Mouse (Mus musculus) layer of hippocampus, adult 11-12 months (tissue): ENCODE data around the gene Gm12695.

ENCODE experiments used
- DNase-seq: peaks from one replicate; pipeline ENCODE4 v3.0.0; 2022; ENCODE audit warnings: low spot score

Gene Gm12695

DNA sequence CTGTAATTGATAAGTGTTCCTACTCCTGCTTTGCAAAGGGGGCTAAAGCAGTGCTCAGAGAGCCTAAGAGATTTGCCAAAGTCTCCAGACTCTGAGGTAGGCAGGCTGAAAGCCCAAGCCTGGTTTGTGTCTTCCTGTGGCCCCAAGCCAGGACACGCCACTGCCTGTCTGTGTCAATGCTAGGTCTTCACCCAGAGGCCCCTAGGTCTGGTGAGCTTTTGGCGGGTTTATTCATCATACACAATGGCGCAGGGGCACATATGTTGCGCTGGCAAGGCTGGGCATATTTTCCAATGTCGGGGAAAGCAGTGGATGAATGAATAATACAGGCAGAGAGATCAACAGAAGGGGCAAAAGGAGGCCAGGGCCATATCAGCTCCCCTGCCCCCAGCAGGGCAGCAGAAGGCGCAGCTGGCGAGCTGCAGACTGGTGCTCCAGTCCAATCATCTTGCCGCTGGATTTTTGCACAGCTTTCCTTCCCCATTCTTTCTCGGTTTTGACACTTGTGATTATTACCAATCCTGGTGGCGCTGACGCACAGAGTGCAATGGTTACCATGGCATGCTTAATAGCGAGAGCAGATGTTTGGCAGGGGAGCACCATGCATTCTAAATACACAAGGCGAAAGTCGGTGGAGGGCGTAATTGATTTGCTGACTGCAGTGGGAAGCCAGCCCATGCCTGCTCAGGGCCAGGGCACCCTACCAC is 87.3 kb downstream of the Gm12695 start:
- DNase-seq: peak; percentile 47

DNA sequence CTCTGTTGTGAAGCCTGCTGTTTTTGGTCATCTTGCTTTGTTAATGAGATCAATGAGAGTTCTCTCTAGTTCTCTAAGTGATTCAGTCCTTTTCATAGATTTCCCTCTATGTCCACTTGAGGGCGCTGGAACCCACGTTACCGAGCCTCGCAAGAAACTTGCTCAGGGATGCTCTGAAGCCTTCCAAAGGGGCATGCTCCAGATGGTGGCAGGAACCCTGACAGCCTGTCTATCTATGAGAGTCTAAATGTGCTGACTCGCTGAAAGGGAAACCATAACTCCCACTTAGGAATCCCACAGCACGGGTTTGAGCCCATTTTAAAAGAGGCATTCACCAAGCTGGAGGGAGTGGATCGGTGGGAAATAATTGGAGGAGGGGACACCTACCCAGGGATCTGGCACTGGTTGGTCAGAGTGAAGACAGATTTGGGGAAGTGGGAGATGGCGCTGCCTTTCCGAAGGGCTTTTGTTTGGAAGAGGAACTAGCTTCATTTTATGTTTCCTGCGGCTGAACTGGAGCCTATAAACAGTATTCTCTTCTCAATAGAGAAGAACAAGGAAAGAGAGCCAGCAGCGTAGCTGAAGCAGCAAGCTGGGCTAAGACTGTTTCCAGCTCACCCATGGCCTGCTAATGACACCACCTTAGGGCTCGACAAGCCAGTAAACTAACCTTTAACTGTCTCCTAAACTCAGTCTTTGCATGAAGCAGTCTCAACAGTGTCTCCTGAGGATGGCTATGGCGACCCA is 88.2 kb downstream of the Gm12695 start:
- peak; percentile 78 for DNase-seq

DNA sequence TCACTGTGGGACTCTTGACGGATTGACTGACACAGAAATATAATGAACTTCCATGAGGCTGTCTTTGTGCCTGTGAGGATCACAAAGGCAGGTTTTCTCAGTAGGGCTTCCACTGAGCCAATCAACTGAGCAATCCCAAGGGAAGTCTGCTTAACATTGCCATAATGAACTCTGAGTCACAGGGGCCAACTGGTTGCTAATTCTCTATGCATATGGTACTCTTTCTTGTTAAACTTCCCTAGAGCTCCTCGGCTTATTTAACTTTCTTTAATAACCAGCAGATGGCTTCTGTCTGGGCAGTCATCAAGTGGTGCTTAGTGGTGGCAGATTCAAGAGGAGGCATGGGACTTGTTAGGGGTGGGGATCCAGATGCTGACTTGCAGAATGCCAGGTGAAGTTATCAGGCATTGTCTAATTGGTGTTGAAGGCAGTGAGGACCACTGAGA is 97.6 kb downstream of the Gm12695 start:
- DNase-seq: no peak

DNA sequence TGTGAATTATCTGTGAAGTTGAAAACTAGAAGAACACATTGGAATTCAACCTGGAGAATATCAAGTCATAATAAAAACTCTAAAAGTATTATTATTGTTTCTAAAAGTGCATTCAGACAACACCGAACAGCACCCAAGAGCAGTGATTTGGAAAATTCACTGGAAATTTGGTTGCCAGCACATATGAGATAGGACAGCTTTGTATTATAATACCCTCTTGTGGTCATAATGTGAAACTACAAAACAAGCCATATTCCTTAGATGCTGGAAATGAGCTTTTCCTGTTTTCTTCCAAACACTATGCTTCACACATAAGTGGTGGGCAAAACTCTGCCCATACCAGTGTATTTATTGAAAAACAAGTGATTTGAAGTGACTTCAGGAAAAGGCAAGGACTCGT is 101.5 kb downstream of the Gm12695 start:
- DNase-seq: peak; percentile 10

DNA sequence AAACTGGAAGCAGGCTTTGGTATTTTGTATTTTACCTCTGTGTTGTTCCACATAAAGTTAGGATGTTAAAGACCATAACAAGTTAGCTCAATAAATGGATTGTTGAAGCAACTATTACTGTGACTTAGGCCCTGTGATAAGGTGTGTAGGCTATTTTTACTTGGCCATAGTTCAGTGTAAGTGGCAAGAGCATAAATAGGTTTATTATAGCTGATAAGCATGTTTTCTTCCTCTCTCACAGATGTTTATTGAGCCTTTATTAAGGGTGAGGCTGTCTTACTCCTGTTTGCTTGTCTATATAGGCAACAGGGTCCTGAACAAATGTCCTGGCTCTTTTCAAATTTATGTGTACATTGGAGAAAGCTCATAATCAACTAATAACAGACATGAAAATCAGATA is 104.0 kb downstream of the Gm12695 start:
- no peak for DNase-seq

DNA sequence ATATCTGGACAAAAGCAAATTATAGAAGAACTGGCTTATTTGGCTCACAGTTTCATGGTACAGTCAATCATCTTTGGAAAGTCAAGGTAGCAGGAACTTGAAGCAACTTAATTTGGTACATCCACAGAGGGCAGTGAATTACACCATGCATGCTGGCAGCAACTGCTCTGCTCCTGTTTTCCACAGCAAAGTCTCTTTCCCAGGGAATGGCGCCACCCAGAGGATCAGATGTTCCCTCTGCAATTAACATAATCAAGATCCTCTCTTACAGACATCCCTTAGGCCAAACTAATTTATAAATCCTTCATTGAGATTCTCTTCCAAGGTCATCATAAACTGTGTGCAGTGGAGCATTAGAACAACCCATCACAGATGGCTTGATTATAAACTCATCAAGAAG is 104.8 kb downstream of the Gm12695 start:
- DNase-seq: peak; percentile 56
